Mouse (Mus musculus): ENCODE results near the gene Emd.

DNA sequence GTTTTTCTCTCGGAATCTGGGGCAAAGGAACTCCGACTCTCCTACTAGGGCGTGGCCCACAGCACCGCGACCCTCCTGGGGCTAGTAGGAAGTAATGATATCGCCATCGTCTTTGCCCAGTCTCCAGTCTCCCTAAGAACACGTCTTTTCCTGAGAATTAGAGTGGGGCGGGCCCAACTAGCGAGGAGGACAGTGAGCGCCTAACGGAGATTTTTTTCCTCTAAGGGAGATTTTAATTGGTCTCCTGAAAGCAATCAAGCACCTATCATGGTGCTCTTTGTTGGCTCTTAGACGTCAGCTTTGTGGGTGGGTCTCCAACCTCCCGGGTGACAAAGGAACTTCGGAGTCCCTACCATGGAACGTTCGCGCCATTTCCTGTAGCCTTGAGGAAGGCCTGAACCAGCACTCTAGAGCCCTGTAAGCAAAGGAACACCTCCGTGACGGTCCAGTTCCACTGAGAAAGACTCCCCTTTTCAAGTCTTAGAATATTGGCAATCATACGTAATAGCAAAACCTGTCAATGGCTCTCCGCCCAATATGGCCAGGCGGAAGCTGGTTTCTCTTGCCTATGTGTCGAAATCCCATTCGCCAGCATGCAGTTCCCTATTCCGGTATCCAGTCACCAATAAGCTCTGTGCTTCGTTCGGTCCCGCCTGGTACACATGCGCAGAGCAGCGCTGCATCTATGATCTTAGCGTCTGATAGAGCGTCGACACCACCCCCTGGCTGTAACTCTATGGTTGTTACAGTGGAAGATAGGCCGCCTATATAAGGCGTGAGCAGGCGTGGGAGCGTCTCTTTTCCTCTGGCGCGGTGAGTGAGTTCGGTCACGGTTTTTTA lies 15.8 kb downstream of the Emd start, which contains the start of gene Rpl10:
- TF ChIP-seq CTCF (IDR thresholded peaks at IDR 0.05; ENCODE audit: borderline replicate concordance, insufficient read depth, low read depth, low read length) (no peak), POLR2A (IDR thresholded peaks at IDR 0.05; ENCODE audit: borderline replicate concordance, insufficient read depth, low read length) (peak; percentile 92)
